Mouse (Mus musculus) macrophage (primary cell): ENCODE measurements around the gene Pabpn1l. TPM values are rescaled to one million over a fixed set of nuclear protein-coding genes. Genes with fewer than 3 reads are reported as not detected.

Experiments
- H3K27ac ChIP-seq: fragments of 350-480 bp; formaldehyde crosslinking; 2 replicates; pipeline ENCODE4 v1.9.0; 2021
- H3K36me3 ChIP-seq: fragments of 350-480 bp; formaldehyde crosslinking; 2 replicates; pipeline ENCODE4 v1.9.0; 2021; ENCODE audit errors: inconsistent target
- H3K4me3 ChIP-seq: fragments of 350-480 bp; formaldehyde crosslinking; 2 replicates; pipeline ENCODE4 v1.9.0; 2021; ENCODE audit errors: inconsistent target
- H3K79me2 ChIP-seq: fragments of 350-480 bp; formaldehyde crosslinking; 2 replicates; pipeline ENCODE4 v1.9.0; 2021; ENCODE audit errors: inconsistent target
- WGBS: methylation state at CpG from one replicate; pipeline ENCODE4 v1.1.7; 2026; ENCODE audit warnings: inconsistent platforms; ENCODE audit not compliant: missing documents; 5-methylcytosine and 5-hydroxymethylcytosine counted together
- polyA plus RNA-seq: library from polyadenylated mRNA; stranded (reverse); fragments of 250-400 nt; gene quantifications from 3 replicates; pipeline ENCODE4 v1.2.4, GENCODE M21; 2018; ENCODE audit warnings: inconsistent platforms

Pabpn1l gene
- polyA plus RNA-seq, 1 experiment from 2014 or later, result not detected

DNA sequence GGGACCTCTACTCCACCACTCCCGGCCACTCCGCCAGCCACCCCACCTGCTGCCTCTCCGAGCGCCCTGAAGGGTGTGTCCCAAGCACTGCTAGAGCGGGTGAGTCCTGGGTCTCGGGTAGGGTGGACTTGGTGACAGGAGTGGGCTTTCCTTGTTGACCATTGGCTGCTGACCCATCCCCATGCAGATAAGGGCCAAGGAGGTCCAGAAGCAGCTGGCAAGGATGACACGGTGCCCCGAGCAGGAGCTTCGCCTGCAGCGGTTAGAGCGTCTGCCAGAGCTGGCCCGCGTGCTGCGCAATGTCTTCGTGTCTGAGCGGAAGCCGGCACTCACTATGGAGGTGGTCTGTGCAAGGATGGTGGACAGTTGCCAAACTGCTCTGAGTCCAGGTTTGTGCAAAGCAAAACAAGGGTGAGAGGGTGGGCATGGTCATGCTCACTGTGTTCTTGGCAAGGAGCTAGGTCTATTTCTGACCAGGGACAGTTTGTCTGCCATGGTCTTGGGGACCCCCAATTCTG, 50.7 kb downstream of the Pabpn1l start:
- Histone ChIP-seq H3K36me3 (peaks cover 37% of the 10 kb centered on the region), H3K27ac (no peak overlapping the region), H3K4me3 (no peak overlapping the region), H3K79me2 (peaks cover 64% of the 10 kb centered on the region)
- WGBS, result 96% methylated on average over 17 of the region's 17 CpGs

DNA sequence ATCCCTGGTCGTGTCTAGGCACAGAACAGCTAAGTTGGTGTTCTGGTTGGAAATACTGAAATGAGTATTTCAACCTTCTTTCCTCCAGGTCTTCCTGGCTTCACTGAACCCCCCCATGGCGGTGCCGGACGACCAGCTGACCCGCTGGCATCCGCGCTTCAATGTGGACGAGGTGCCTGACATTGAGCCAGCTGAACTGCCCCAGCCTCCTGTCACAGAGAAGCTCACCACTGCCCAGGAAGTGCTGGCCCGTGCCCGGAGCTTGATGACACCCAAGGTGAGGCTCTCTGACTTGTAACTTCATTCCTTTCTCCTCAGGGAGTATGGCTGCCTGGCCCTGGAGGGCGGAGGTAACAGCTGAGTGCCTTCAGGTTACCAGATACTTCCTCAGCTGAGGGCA, 51.4 kb downstream of the Pabpn1l start:
- H3K36me3 ChIP-seq, result peaks cover 37% of the 10 kb centered on the region
- WGBS, result 96% methylated on average over 11 of the region's 11 CpGs
- peaks cover 63% of the 10 kb centered on the region for H3K79me2 ChIP-seq
- no peak overlapping the region for H3K27ac ChIP-seq
- no peak overlapping the region for H3K4me3 ChIP-seq

DNA sequence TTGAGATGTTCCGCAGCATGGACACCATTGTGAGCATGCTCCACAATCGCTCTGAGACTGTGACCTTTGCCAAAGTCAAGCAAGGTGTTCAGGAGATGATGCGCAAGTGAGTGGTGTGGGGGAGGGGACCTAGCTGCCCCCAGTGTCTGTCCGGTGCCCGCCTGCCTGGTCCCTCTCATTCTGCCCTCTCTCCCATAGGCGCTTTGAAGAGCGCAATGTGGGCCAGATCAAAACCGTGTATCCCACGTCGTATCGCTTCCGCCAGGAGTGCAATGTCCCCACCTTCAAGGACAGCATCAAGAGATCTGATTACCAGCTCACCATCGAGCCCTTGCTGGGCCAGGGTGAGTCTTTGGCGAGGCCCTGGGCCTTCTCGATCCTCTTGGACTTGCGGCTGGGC, 52.5 kb downstream of the Pabpn1l start:
- Histone ChIP-seq H3K36me3 (peaks cover 37% of the 10 kb centered on the region), H3K27ac (no peak overlapping the region), H3K4me3 (no peak overlapping the region), H3K79me2 (peaks cover 63% of the 10 kb centered on the region)
- 98% methylated on average over 16 of the region's 16 CpGs for WGBS

Other genes starting within 250 kb of the Pabpn1l start
- gene Zc3h18, start 246.1 kb downstream of the Pabpn1l start, polyA plus RNA-seq, result 28.5 to 44.3 TPM (median 38.9 TPM) in 3 replicates
- not detected in 3 replicates for gene Il17c, start 200.7 kb downstream of the Pabpn1l start, polyA plus RNA-seq
- 942 to 2,075 TPM (median 1,538 TPM) in 3 replicates for gene Cyba, start 189.8 kb downstream of the Pabpn1l start, polyA plus RNA-seq
- 10.1 to 40.6 TPM (median 23.8 TPM) in 3 replicates for gene Mvd, start 179.3 kb downstream of the Pabpn1l start, polyA plus RNA-seq
- gene Snai3, start 162.0 kb downstream of the Pabpn1l start, polyA plus RNA-seq, result not detected in 3 replicates
- 36.6 to 108 TPM (median 59.1 TPM) in 3 replicates for gene Rnf166, start 146.7 kb downstream of the Pabpn1l start, polyA plus RNA-seq
- 7.5 to 12.0 TPM (median 7.9 TPM) in 3 replicates for gene Ctu2, start 146.6 kb downstream of the Pabpn1l start, polyA plus RNA-seq
- gene Piezo1, start 71.4 kb downstream of the Pabpn1l start, polyA plus RNA-seq, result 43.2 to 134 TPM (median 57.2 TPM) in 3 replicates
- 11.1 to 84.7 TPM (median 15.5 TPM) in 3 replicates for gene Cdt1, start 54.7 kb downstream of the Pabpn1l start, polyA plus RNA-seq
- gene Aprt, start 45.8 kb downstream of the Pabpn1l start, polyA plus RNA-seq, result 89.7 to 305 TPM (median 145 TPM) in 3 replicates
- 70.7 to 140 TPM (median 99.8 TPM) in 3 replicates for gene Galns, start 11.3 kb downstream of the Pabpn1l start, polyA plus RNA-seq
- 54.4 to 79.3 TPM (median 76.9 TPM) in 3 replicates for gene Trappc2l, start 11.1 kb downstream of the Pabpn1l start, polyA plus RNA-seq
- 0.87 to 1.4 TPM (median 1.0 TPM) in 3 replicates for gene Cbfa2t3, start 76.4 kb upstream of the Pabpn1l start, polyA plus RNA-seq
- gene Acsf3, start 152.7 kb upstream of the Pabpn1l start, polyA plus RNA-seq, result 4.1 to 7.3 TPM (median 4.6 TPM) in 3 replicates
- not detected in 3 replicates for gene Cdh15, start 225.2 kb upstream of the Pabpn1l start, polyA plus RNA-seq